Mouse (Mus musculus) cerebellum, adult 9-10 months (tissue): ENCODE results near the gene Nr1h2.

Source experiments
- DNase-seq: peaks from one replicate; pipeline ENCODE4 v3.0.0; 2022

Nr1h2 gene

DNA sequence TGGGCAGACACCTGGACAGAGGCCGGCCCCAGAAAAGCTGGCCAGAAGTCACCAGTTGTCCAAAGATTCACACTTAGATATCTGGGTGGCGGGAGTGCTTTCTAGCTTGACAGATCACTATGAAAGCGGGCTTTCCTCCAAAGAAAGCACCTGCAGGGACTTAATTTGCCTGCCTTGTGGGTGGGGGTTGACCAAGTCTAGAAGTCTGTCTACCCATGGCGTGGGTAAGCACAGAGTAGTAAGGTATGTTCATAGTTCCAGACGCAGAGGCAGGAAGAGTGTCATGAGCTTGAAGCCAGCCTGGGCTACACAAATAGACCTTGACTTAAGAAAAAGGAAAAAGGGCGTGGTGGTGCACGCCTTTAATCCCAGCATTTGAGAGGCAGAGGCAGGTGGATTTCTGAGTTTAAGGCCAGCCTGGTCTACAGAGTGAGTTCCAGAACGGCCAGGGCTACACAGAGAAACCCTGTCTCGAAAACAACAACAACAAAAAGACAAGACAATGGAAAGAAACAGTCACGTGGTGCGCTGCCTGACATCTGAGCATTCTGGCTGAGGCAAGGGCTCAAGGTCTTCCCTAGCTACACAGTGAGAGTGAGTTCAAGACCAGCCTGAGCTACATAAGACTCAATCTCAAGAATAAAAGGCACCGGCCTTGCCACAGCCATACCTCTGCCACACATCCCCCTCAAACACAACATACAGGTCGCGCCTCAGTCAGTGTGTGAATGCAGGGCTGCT, 27.2 kb downstream of the Nr1h2 start:
- no peak for DNase-seq

DNA sequence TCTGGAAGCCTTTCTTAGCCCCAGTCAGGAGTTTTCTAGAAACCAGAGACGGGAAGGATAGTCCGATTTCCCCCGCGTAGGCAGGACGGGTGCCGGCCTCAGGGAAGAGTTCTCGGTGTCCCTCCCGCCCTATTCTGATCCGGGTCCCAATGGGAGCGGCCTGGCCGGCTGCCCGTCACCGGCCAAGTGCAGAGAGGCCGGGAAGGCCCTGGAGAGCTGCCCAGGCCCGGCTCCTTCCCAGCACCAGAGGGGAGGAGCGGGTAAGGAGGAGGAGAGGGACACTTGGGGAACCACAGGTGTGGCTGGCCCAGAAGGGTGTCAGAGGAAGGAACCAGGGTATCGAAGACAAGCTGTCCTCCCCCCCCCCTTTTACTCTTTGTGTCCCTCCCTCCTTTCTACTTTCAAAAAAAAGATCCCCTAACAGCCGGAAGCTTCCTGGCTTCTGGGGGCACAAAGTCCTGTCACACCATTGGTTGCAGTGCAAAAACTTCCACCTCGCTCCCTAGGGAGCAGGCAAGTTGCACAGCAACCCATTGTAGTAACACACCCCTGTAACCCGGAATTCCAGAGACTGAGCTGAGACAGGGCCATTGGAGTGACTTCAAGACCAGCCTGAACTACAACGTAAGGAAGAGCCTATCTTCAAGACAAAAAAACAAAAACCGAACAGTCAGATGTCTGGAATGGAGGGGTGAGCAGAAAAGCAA, 28.5 kb downstream of the Nr1h2 start:
- DNase-seq = peak; percentile 69

DNA sequence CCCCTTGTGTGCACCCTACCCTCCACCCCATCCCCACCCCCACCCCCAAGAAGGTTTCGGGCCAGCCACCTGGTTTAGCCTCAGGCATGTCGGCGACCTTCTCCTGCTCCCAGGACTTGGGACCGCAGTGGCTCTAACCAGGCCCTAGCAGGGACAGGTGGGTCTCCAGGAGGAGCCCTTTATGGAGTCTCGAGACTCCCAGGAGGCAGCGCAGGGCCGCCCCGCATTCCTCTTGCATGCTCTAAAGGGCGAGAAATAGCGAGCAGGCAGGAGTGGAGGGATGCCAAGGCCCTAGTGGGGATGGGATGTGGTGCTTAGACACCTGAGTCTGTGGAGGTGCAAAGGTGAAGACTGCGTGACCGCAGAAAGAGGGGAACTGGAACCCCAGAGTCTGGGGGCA, 29.2 kb downstream of the Nr1h2 start, which contains the start of gene Mybpc2:
Mybpc2 (minus strand) TSS at position 155 of the 400 bp plus-strand sequence.
- DNase-seq = no peak

DNA sequence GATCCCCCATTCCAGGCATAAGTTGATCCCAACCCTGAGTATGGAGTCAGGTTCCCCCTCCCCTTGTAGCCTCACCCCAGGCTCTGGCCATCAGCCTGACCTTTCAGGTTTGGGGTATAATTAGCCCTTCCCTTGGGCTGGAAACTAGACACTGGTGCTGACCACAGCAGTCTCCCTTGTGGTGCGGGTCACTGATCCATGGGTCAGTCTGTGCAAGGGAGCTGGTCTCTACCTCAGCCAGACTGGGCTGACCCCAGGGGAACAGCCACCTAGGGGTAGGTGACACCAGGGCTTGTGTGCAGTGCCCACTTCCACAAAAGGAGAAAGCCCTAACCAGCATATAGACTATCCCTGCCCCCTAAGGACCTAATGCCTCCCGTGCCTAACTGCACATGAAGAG, 30.7 kb downstream of the Nr1h2 start:
- no peak for DNase-seq

DNA sequence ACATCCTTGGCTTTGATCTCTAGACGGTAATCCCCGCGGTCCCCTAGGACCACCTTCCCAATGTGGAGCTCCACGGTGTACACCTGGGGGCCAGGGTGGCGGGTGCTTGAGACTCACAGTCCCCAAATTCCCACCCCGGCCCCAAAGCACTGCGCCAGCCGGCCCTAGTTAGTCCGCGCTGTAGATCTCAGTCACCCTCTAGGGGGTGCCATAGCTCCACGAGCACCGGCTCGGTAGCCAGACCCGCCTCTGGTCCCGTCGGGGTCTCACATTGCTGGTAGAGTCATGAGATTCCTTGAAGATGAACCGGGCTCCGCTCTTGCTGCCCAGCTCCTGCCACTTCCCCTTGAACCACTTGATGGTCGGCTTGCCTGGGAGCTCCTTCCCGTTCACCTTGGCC, 32.0 kb downstream of the Nr1h2 start:
- peak; percentile 71 for DNase-seq

DNA sequence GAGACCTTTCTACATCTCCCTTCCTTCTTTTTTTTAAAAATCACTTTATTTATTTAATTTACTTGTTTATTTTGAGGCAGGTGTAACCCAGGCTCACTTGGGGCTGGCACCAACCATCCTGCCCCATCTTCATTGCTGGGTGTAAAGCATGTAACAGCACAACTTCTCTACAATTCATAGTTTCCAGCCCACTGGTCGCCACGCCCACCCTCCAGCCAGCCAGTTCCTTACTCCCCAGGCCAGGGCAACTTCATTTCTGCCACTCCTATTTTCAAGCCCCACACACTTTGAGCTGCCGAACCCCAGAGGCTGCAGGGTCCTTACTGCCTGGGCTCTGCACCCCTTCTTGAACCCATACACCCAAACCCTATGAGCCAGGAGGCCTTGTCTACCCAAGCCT, 32.8 kb downstream of the Nr1h2 start:
- no peak for DNase-seq

DNA sequence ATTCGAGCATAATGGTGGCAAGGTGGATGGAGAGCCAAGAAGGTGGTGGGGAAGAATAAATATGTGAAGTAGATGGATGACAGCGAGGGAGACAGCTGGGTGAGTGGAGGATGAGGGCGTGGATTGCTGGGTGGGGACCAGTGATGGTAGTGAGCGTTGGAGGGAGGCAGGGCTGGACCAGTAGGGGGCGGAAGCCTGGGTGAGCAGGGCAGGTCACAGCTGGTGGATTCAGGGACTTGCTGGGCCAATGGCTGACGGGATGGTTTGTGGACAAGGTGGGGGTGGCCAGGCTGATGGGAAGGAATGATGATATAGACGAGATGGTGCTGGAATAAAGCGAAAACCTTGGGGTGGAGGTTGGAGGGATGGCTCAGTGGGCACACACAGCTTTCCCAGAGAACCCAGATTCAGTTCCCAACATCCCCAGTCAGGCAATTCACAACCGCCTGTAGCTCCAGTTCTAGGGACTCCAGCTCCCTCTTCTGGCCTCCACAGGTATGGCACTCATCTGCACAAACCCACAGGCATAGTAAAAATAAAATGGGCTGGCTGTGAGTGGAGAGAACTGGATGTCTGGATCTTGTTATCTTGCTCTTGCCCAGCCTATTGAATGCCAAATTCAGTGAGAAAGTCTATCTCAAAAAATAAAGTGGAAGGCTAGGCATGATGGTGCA, 34.4 kb downstream of the Nr1h2 start:
- DNase-seq = no peak

DNA sequence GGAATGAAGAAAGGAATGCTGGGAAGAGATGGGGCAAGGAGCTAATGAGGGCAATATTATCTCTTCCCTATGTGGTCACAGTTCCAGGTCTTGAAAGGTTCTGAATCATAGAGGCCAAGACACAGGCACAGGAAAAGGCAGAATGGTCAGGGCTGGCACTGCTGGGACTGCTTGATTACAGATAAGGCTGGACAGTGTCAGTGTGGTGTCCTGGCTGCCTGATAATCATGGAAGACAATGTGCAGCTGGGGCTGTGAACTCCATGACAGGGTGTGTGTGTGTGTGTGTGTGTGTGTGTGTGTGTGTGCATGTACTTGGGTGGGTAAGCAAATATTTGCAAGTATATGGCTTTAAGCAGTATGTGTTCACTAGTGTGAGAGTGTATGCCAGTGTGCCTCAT, 46.3 kb downstream of the Nr1h2 start:
- DNase-seq = no peak

DNA sequence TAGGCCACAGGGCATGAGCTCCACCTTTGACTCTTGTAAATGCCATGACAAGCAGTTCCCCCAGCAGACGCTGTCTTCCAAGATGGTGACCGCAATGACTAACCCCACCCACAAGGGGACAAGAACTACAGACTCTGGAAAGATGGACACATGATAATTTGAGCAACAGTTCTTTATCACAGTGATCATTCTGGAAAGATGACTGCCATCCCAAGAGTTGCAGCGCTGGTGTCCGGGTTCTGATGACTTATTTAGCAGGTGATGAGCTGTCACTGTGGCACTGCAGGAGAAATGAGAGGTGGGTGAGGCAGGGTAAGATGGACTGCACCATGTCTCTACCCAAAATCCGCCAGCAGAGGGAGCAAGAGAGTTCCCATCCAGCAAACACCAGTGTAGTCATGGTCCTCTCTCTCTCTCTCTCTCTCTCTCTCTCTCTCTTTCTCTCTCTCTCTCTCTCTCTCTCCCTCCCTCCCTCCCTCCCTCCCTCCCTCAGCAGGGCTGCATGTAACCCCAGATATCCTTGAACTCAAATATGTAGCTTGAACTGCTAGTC, 52.1 kb downstream of the Nr1h2 start:
- no peak for DNase-seq

DNA sequence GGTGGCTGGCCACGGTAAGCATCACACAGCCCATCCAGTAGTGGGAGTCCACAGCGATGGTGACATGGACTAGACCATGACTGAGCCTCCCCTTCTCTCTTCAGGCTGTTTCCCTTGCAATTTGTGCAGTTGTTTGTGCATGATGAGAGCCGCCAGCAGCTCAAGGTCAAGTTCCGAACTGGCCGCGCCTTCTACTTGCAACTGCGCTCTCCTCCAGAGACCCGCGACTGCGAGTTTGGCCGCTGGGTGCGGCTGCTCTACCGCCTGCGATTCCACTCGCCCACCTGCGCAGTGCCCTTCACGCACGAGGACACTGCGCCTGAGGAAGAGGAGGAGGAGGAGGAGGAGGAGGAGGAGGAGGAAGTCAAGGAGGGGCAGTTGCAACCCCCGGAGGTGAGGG, 53.7 kb downstream of the Nr1h2 start:
- no peak for DNase-seq
